Mouse (Mus musculus) heart, postnatal 0 days (tissue): ENCODE data around the gene 0610037L13Rik.

Experiments used
- CTCF ChIP-seq: IDR thresholded peaks from 2 replicates; pipeline ENCODE4 v1.5.1; 2016; ENCODE audit warnings: antibody characterized with exemption, control low read depth, low read depth
- EP300 ChIP-seq: IDR thresholded peaks from 2 replicates; pipeline ENCODE4 v1.6.1; 2016; ENCODE audit warnings: antibody characterized with exemption, low read depth

DNA sequence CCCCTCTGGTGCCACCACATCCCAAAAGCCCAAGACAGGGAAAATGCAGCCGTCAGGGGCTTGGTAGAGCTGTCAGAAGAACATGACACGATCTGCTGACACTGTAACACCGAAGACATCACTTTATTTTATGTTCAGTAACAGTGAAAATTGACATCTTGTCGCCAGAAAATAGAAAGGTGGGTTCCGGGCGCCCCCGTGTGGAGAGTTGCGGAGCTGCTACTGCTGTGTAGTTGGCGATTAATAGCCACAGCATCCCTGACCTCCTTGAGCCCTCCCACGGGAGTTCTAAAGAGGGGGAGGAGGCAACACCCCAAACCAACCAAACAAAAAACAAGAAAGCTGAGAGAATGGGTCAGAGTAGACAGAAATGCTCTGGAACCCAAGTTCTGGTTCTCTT lies 44.6 kb upstream of the 0610037L13Rik start:
- peak; percentile 80 for TF ChIP-seq CTCF
- TF ChIP-seq EP300, result no peak
